Mouse (Mus musculus) spleen, postnatal 36 days (tissue): Measurements from ENCODE around the gene Frmd6.

Experiments used
- DNase-seq, 2 experiments: peaks; one replicate each; pipeline ENCODE4 v3.0.0; 2022; ENCODE audit warnings: low spot score in 2 of 2, mixed read lengths in 1 of 2

Frmd6 gene

GRCm38 (mm10) chr12:70824729-70825650 is at the start of gene Frmd6:
Frmd6 (plus strand) TSS chr12:70825514.
- peak; percentile 89 to 93 for DNase-seq

- no peak for DNase-seq
Measured at GRCm38 (mm10) chr12:70775609-70776008, 49.7 kb upstream of the Frmd6 start.

GRCm38 (mm10) chr12:70776683-70777082 is 48.6 kb upstream of the Frmd6 start:
- DNase-seq: no peak

- DNase-seq: no peak
Measured at GRCm38 (mm10) chr12:70777466-70777865, 47.8 kb upstream of the Frmd6 start.

DNA sequence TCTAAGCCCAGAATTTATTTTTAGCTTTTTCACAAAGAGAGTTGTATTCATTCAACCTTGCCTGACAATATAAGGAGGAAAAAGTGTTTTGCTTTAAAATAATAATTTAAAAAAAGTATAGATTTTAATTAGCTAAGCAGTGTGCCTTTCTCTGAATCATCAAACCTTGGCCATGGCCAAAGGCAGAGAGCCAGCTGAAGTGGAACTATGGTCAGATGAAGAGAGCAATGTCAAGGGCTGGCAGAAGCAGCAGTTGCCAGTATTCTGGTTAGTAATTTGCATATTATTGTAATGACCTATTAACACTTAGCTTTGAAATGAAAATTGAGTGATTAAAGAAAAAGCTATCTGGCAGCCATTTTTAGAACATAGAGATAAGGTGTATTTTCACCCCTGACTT is 47.4 kb upstream of the Frmd6 start:
- no peak for DNase-seq

DNA sequence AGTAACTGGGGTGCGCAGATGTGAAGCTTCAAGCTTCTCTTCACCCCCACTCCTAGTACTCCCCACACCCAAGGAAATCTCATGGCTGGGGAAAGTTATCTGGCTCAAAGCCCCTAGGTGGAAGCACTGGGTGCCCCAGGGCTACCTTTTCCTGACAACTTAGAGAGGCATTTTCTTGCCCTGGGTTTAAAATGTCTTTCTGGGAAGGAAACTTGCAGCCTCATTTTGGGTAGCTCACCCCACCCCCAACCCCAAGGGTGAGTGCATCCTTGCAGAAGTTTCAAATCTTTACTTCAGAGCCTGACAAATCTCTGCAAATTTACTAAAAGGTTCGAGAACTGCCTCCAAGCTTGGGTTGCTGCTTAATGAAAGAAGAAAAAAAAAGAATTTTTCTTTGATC is 47.0 kb upstream of the Frmd6 start:
- no peak for DNase-seq

GRCm38 (mm10) chr12:70778724-70779123 is 46.6 kb upstream of the Frmd6 start:
- no peak for DNase-seq

DNA sequence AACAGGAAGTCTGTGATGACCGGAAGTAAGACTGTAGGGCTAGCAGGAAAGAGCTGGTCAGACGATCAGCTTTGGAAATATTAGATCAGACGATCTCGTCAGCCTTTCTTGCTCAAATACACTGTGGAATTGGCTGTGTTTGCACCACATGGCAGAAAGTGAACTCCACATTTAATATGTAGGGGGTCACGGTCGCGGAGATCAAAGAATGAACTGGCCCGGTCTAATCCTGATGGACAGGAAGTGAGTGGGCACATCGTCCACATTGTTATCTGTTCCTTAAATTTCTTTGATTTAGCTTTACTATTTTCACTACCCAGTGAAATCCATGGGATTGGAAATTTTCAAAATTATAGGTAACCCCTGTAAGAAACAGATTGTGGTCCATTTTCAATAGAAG is 42.3 kb upstream of the Frmd6 start:
- no peak for DNase-seq

- DNase-seq: no peak
Measured at GRCm38 (mm10) chr12:70783475-70784239, 41.7 kb upstream of the Frmd6 start.

- DNase-seq: no peak
Measured at GRCm38 (mm10) chr12:70784240-70784705, 41.0 kb upstream of the Frmd6 start.

DNA sequence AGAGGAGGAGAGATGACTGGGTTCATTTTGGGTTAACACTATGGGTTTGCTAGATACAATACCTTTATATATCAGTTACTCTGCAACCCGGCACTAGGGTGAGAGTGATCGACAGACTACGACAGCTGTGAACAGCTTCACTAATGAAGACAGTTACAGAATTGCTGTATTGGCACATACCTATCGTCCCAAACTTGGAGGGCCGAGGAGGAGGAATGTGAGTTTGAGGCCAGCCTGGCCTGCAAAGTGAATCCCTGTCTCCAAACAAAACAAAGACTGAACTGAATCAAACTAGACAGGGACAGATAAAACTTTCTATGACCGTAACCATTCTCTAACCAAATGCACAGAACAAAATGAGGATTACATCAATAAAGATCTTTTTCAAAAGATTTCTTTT is 36.0 kb upstream of the Frmd6 start:
- DNase-seq: no peak

GRCm38 (mm10) chr12:70793291-70793690 is 32.0 kb upstream of the Frmd6 start:
- DNase-seq: no peak

DNA sequence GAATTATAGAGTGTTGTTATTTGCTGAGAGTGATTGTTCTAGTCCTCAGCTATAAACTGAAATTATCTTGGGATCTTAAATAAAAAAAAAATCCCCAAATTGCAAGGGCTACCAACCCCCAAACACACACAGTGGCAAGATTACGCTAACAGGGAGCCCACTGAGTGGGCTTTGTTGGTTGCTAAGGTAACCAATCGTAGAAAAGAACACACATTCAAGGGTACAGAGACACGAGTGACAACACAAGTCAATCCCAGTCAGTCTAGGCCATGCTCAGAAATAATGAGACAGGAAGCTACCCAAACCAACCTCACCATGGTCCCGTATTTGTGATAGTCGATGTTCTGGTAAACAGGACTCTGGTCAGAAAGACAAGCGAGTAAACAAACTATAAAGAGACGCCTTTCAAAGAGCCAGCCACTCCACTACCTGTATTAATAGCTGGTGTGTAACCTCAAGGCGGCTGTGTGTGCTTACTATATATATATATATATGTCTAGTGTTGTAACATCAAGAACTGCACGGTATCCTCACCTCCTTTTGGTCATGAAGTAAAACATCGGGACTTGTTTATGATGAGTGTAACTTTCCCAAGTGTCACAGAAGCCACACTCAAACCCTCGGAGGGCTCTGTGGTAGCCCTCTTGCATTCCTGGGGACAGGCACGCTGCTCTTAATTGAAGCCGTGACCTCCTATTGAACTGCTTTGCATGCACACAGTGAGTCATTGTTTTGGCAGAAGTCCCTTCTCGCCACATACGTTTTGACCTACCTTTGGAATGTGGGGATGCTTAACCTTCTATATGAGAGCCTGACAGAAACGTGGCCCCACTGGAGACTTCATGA is 30.5 kb upstream of the Frmd6 start:
- no peak for DNase-seq

- DNase-seq: no peak
Measured at GRCm38 (mm10) chr12:70795389-70795711, 30.0 kb upstream of the Frmd6 start.

DNA sequence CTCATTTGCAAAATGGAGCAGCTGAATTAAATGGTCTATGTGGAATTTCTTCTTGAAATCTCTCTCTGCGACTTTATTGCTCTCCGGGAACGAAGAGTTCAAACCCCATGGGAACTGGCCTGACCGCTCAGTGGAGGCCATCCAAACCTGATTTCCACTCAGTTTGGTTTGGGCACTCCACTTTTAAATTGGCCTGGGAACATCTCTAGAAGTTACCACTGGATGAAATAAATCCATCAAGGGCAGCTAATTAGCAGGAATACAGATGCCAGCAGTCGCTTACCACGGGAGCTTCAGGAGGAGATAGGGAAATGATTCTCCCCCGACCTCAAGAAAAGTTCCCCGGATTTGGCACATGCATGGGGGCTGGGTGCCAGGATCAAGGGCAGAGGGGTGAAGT is 26.8 kb upstream of the Frmd6 start:
- no peak for DNase-seq

- DNase-seq: no peak
Measured at GRCm38 (mm10) chr12:70799231-70800002, 25.9 kb upstream of the Frmd6 start.

DNA sequence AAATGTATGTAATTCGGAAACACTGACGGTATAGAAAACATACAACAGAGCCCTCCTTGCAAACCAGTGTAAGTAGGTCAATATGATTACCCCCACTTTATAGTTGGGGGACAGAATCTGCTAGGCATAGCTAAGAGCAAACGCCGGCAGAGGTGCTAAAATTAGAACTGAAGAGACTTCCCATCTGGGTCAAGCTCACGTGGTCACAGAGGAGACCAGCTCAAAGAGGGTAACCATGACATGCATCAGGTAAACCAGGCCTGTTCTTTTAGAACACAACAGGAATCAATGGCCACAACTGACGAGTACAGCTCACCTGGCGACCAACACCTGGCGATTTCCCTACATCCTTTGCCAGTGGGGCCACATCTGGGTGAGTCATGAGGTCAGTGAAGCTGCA is 25.2 kb upstream of the Frmd6 start:
- DNase-seq: no peak

- DNase-seq: no peak
Measured at GRCm38 (mm10) chr12:70801361-70801760, 24.0 kb upstream of the Frmd6 start.

GRCm38 (mm10) chr12:70803494-70803893 is 21.8 kb upstream of the Frmd6 start:
- no peak for DNase-seq

DNA sequence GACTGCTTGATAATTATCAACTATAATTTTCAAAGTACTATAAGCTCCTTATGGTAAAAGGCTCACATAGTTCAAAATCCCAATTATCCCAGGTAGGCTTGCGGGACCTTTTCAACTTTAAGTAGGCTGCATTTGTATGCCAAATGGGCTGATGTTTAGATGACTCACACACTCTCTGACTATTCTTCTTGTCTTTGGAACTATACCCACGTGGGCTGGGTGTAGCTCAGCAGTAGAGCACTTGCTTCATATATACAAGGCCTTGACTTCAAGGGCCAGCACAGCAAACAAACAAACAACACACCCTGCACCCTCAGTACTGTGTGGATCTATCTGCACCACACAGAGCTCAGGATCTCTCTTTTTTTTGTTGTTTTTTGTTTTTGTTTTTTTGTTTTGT is 20.3 kb upstream of the Frmd6 start:
- no peak for DNase-seq

DNA sequence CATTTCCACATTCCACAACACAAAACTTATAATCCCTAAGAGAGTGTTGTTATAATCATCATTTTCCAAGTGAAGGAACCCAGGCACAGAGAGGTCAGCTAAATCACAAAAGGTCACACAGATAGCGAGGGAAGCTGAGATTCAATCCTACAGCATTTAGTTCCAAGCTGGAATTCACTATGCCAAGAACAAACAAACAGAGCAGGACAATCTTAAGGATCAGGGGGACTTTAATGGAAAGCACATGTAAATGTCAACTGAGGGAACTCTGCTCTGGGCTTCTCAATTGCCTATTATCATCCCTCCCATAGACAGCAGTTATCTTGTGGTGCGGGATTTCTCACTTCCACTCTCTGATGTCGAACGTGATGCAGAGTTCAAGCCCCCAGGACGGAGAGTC is 17.8 kb upstream of the Frmd6 start:
- DNase-seq: no peak
